Mouse (Mus musculus) ES-Bruce4 (cell line): Measurements from ENCODE around the gene Aqp9.

Source experiments
- CTCF ChIP-seq: IDR thresholded peaks from one replicate; pipeline ENCODE4 v1.8.1; 2011; ENCODE audit warnings: low read depth, low read length
- EP300 ChIP-seq: IDR thresholded peaks from 2 replicates; pipeline ENCODE4 v1.6.1; 2011; ENCODE audit warnings: low read depth, low read length; ENCODE audit not compliant: insufficient read depth

DNA sequence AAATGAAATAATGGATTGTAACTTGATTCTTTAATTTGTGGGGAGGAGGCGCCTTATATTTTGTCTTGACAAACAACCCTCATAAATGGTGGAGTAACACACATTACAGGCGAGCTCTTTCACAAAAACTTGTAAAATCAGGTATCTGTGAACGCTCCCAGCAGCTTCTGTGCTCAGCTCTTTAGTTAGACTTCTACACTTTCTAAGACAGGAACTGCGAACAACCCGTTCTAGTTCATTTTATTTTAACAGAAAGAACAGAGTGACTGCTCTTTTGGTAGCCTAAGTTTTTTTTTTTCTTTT is 49.3 kb upstream of the Aqp9 start:
- TF ChIP-seq EP300 (no peak), CTCF (no peak)
